Comparison of ENCODE assay signal across 9 mouse cellular contexts in genomic region chr1:174172605-174173004, GRCm38 (mm10). TPM values are rescaled to one million over a fixed set of nuclear protein-coding genes. Genes with fewer than 3 reads are reported as not detected.
A peak's percentile ranks its signal among the peaks of the same experiment; 100 is the strongest.
DNase-seq lines count a peak whose midpoint lies in the region; ATAC-seq and TF ChIP-seq lines count a peak whose summit lies in the region.
"Had no signal": no experiment of that assay in that cellular context is flagged by ENCODE, and none has a peak within 500 bp of the region (broad histone marks: within the 10 kb centered on the region; RNA-seq: fewer than 3 reads in every experiment).

Spta1 (plus strand) TSS chr1:174172776.

- H3K9ac ChIP-seq in hindbrain, embryonic 11.5 days (ENCODE audit: low read depth, low read length) = no peak within 1 kb of the TSS
- H3K9ac ChIP-seq in hindbrain, postnatal 0 days (replicated peaks; ENCODE audit: low read length) = no peak within 1 kb of the TSS
- 0 out of 2 replicates have a peak within 1 kb of the TSS, but pooled peaks have one; percentile 25 for H3K9ac ChIP-seq in heart, embryonic 14.5 days (ENCODE audit: low read length)

- no peak for TF ChIP-seq CTCF in hindbrain, postnatal 0 days (IDR thresholded peaks at IDR 0.05; ENCODE audit: low read depth)

- no peak within 1 kb of the TSS for H3K27ac ChIP-seq in hindbrain, embryonic 11.5 days (ENCODE audit: low read depth, low read length)
- no peak within 1 kb of the TSS for H3K27ac ChIP-seq in hindbrain, postnatal 0 days
- H3K27ac ChIP-seq in heart, embryonic 14.5 days (replicated peaks in 1 of 2; ENCODE audit: control insufficient read depth in 1 of 2, insufficient read depth in 1 of 2, low read depth in 2 of 2, low read length in 2 of 2) = peak within 1 kb of the TSS; percentile 44 to 57; a peak in 3 of 4 replicates

- no peaks in the 10 kb centered on the region for H3K4me1 ChIP-seq in hindbrain, embryonic 11.5 days (replicated peaks; ENCODE audit: control insufficient read depth, insufficient read depth, low read length)
- H3K4me1 ChIP-seq in hindbrain, postnatal 0 days (ENCODE audit: insufficient read depth, low read length) = no peaks in the 10 kb centered on the region
- H3K4me1 ChIP-seq in heart, embryonic 14.5 days (ENCODE audit: control insufficient read depth in 2 of 2, insufficient read depth in 2 of 2, low read length in 2 of 2) = peaks cover 2 to 10% of the 10 kb centered on the region in 2 experiments

- peak; percentile 58; the same call in 1 of the 2 replicates for ATAC-seq in hindbrain, embryonic 11.5 days (ENCODE audit: low FRiP score)
- no peak for ATAC-seq in hindbrain, postnatal 0 days
- ATAC-seq in heart, embryonic 14.5 days (ENCODE audit: insufficient number of reproducible peaks, insufficient read depth, low FRiP score, low read depth) = peak; percentile 39
- ATAC-seq in megakaryocyte-erythroid progenitor cell, adult 5-6 weeks (replicated peaks; ENCODE audit: low FRiP score, low TSS enrichment, poor library complexity, severe bottlenecking) = peak; percentile 84

- H3K9me3 ChIP-seq in hindbrain, embryonic 11.5 days (ENCODE audit: control insufficient read depth, low read length) = no peaks in the 10 kb centered on the region
- no peaks in the 10 kb centered on the region for H3K9me3 ChIP-seq in hindbrain, postnatal 0 days (ENCODE audit: low read length)
- H3K9me3 ChIP-seq in heart, embryonic 14.5 days (ENCODE audit: control insufficient read depth, low read length) = no peaks in the 10 kb centered on the region

- no peaks in the 10 kb centered on the region for H3K36me3 ChIP-seq in hindbrain, embryonic 11.5 days (ENCODE audit: control insufficient read depth, insufficient read depth, low read length)
- no peaks in the 10 kb centered on the region for H3K36me3 ChIP-seq in hindbrain, postnatal 0 days (ENCODE audit: insufficient read depth, low read length)
- no peaks in the 10 kb centered on the region for H3K36me3 ChIP-seq in heart, embryonic 14.5 days (ENCODE audit: control insufficient read depth, insufficient read depth, low read length)

- 20% methylated on average over 3 of the region's 3 CpGs for WGBS in hindbrain, embryonic 11.5 days
- 21% methylated on average over 3 of the region's 3 CpGs for WGBS in hindbrain, postnatal 0 days
- WGBS in heart, embryonic 14.5 days = 7% methylated on average over 3 of the region's 3 CpGs

- no peak within 1 kb of the TSS for H3K4me2 ChIP-seq in hindbrain, embryonic 11.5 days (replicated peaks; ENCODE audit: low read depth, low read length)
- H3K4me2 ChIP-seq in hindbrain, postnatal 0 days (ENCODE audit: low read depth, low read length) = no peak within 1 kb of the TSS
- H3K4me2 ChIP-seq in heart, embryonic 14.5 days (ENCODE audit: low read length) = peak within 1 kb of the TSS; percentile 56

- DNase-seq in hindbrain, embryonic 11.5 days (ENCODE audit: low spot score) = peak; percentile 21
- no peak for DNase-seq in hindbrain, postnatal 0 days (ENCODE audit: low spot score)
- peak; percentile 91 for DNase-seq in c-Kit-positive CD71-positive TER-119-positive erythroid progenitor cells, embryonic 14.5 days (ENCODE audit: low spot score)
- no peak for DNase-seq in left cerebral cortex, adult 11 months (ENCODE audit: low spot score)
- DNase-seq in kidney, adult 18-20 months = no peak
- no peak for DNase-seq in kidney, postnatal 14 days

- no peaks in the 10 kb centered on the region for H3K27me3 ChIP-seq in hindbrain, embryonic 11.5 days (ENCODE audit: control insufficient read depth, insufficient read depth, low read length)
- H3K27me3 ChIP-seq in hindbrain, postnatal 0 days (ENCODE audit: insufficient read depth, low read length) = no peaks in the 10 kb centered on the region
- no peaks in the 10 kb centered on the region for H3K27me3 ChIP-seq in heart, embryonic 14.5 days (ENCODE audit: control insufficient read depth, insufficient read depth, low read length)

- no peak within 1 kb of the TSS for H3K4me3 ChIP-seq in hindbrain, embryonic 11.5 days (ENCODE audit: low read depth, low read length)
- no peak within 1 kb of the TSS for H3K4me3 ChIP-seq in hindbrain, postnatal 0 days (ENCODE audit: low read length)
- peak within 1 kb of the TSS in 1 of 2 experiments; percentile 20; a peak in 1 of 4 replicates for H3K4me3 ChIP-seq in heart, embryonic 14.5 days (ENCODE audit: control insufficient read depth in 1 of 2, insufficient read depth in 1 of 2, low read depth in 1 of 2, low read length in 2 of 2)

RNA-seq across cellular contexts. Expression of gene Spta1, which starts in this region (rescaled TPM):
- 1.9 and 2.9 TPM in 2 replicates for polyA plus RNA-seq in hindbrain, embryonic 11.5 days (2014; fragmentation: Nextera tagmentation; extraction: Ambion mirVana)
- not detected in 2 replicates for total RNA-seq in hindbrain, postnatal 0 days (2014; rRNA removed)
- 0.04 TPM in 1 of 2 replicates, not detected in the other for polyA plus RNA-seq in hindbrain, postnatal 0 days (2015; fragmentation: Nextera tagmentation; extraction: Ambion mirVana)
- polyA plus RNA-seq in heart, embryonic 14.5 days (2014; fragmentation: Nextera tagmentation; extraction: Ambion mirVana) = 2.2 and 2.5 TPM in 2 replicates
- 39.3 and 44.3 TPM in 2 replicates for total RNA-seq in megakaryocyte-erythroid progenitor cell, adult 5-6 weeks (2014; fragmentation: Nextera tagmentation)
- 50.4 and 72.5 TPM in 2 replicates for total RNA-seq in megakaryocyte-erythroid progenitor cell, adult 5-6 weeks (2017)
- polyA plus RNA-seq: cortical plate, adult 2 months had no signal

Comparison
In these comparisons a context has a peak if more than half of its experiments do, and no peak if none do; other contexts are left out.
1. RNA of gene Spta1 (total RNA-seq): 39.3 to 72.5 TPM in megakaryocyte-erythroid progenitor cell, adult 5-6 weeks; not detected in hindbrain, postnatal 0 days; every median in the first group is over 10 times any median in the second.
2. DNase-seq: peak in hindbrain, embryonic 11.5 days (single experiment) and c-Kit-positive CD71-positive TER-119-positive erythroid progenitor cells, embryonic 14.5 days (single experiment); none in hindbrain, postnatal 0 days (single experiment), left cerebral cortex, adult 11 months (single experiment), kidney, adult 18-20 months (single experiment) and kidney, postnatal 14 days (single experiment).
3. H3K27ac ChIP-seq: peak in heart, embryonic 14.5 days (2 of 2); none in hindbrain, embryonic 11.5 days (single experiment) and hindbrain, postnatal 0 days (single experiment).